Mouse (Mus musculus): Measurements from ENCODE around the gene Atp2a3.
A peak's percentile ranks its signal among the peaks of the same experiment; 100 is the strongest.

Gene Atp2a3

DNA sequence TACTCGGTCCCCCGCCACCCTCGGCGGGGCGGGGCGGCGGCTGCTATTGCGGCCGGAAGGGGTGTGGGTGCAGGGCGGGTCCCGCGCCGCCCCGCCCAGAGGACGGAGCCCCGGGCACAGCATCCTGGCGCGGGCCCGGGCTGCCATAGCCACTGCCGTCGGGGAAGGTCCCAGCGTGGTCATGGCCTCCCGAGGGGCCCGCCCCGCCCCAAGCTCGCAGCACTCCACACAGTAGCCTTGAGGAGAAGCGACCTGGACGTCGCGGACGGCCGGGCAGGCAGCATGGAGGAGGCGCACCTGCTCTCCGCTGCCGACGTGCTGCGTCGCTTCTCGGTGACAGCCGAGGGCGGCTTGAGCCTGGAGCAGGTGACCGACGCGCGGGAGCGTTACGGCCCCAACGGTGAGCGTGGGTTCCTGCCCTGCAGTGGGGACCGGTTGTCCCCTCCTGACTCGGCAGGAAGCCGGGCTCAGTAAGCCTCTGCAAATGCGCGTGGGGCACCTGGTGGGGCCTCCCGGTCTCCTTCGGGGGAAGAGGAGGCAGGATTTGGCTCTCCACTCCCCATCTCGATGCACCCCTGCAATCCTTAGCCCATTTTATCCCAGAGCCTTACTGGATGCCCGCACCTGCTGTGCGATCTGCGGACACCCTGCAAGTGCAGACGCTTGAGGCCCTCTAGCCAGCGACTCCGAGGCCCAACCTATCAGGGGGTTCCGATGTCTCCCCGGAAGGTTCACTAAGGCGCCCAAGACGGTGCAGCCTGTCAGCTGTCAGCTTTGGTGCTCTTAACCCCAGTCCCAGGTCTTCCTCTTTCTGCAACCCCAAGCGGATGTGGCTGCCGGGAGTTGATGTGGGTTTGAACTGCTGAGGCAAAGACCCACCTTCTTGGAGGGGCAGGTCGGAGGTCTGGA, at the start of gene Atp2a3:
Atp2a3 (plus strand) TSS at position 98 of the 909 bp plus-strand sequence.
- DNase-seq (ENCODE audit: extremely low spot score, low read depth, low spot score): no peak

GRCm38 (mm10) chr11:72917299-72917996, 43.5 kb upstream of the Atp2a3 start:
- no peak for DNase-seq (ENCODE audit: extremely low spot score, low read depth, low spot score)

GRCm38 (mm10) chr11:72923116-72923515, 37.9 kb upstream of the Atp2a3 start:
- no peak for DNase-seq (ENCODE audit: extremely low spot score, low read depth, low spot score)

DNA sequence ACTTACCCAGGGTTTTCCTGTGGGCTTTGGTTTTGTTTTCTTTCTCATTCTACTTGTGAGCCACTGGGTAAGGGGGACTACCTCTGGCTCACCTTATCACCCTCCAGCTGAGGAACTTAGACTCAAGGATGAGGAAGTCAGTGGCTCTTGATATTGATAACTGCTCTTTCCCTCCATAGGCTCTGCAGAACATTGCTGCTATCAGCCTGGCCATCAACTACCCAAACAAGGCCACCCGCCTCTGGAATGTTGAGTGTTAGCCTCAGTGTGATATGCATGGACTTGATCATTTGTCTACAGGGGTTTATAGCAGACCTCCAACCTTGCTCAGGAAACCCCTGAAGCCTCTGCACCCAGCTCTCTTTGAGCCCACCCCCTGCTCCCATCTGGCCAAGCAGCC, 36.5 kb upstream of the Atp2a3 start:
- no peak for DNase-seq (ENCODE audit: extremely low spot score, low read depth, low spot score)

- no peak for DNase-seq (ENCODE audit: extremely low spot score, low read depth, low spot score)
These were observed 35.9 kb upstream of the Atp2a3 start for GRCm38 (mm10) chr11:72925067-72925466.

DNA sequence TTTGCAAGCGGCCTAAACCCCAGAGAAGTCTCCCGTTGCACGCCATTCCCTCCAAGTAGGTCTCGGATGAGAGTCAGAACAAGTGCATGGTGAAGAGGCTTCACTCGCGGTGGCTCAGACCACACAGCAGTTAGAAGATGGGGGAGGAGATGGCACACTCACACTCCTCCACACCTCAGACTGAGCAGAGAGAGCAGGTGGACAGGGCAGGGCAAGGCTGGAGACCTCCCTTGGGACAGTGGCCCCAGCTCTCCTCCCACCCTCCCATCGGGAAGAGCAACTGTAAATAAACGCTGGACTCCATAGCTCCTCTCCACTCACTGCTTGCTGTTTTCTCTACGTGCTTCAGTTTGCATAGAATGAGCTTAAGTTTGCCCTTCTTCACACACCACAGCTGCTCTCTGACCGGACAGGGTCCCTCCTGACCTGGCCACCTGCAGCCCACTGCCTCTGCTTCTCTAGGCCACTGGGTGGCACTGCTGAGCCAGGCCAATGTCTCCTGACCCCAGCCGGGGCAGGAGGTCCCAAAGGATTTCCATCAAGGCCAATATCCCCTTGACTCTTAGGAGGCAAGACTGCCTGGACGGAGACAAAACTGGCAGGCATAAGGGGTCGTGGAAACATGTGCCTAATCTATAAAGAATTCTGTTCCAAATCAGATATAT, 34.6 kb upstream of the Atp2a3 start:
- peak; percentile 16 for DNase-seq (ENCODE audit: extremely low spot score, low read depth, low spot score)

DNA sequence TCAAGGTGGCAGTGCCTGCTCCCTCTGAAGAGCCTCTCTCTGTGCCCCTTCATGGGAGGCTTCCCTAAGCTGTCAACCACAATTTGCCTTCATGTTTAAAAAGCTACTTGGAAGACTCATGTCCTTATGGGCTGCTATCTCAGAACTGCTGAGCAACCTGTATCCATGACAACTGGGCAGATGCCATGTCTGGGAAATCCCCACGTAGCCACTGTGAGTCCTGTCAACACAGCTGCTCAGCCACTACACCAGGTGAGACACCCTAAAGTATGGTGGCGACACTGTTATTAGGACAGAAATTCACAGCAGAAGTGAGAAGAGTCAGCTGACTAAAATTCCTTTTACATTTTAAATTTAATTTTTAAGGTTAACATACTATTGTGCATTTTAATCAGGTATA, 32.5 kb upstream of the Atp2a3 start:
- no peak for DNase-seq (ENCODE audit: extremely low spot score, low read depth, low spot score)

GRCm38 (mm10) chr11:72940208-72941143, 20.5 kb upstream of the Atp2a3 start:
- DNase-seq (ENCODE audit: extremely low spot score, low read depth, low spot score): no peak

GRCm38 (mm10) chr11:72944996-72945793, 15.8 kb upstream of the Atp2a3 start:
- DNase-seq (ENCODE audit: extremely low spot score, low read depth, low spot score): no peak

DNA sequence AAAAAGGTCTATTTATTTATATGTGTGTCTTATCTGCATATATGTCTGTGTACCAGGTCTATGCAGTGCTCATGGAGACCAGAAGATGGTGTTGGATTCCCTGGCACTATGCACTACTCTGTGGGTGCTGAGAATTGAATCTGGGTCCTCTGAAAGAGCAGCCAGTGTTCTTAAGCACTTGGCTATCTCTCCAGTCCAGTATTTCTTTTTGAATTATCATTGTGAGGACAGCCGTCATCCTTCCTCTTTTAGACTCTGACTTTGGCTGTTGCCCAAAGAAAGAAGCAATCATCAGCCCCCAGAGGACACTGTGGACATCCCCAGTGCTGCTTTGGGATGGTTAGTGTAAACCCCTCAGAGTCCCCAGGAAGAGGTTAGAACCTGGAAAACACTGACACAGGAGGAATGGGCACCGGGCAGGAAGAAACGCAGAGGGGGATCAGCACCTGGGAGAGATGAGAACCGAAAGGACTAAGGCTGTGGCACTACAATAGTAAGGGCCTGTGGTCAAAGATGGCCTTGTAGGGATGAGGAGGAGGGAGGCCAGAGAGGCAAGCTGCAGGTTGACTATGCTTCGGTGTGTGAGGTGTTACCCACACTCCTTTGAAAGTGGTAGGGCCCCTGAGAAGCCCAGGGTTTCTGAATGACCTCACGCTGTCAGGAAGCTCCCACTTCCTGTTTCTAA, 15.0 kb upstream of the Atp2a3 start:
- no peak for DNase-seq (ENCODE audit: extremely low spot score, low read depth, low spot score)

DNA sequence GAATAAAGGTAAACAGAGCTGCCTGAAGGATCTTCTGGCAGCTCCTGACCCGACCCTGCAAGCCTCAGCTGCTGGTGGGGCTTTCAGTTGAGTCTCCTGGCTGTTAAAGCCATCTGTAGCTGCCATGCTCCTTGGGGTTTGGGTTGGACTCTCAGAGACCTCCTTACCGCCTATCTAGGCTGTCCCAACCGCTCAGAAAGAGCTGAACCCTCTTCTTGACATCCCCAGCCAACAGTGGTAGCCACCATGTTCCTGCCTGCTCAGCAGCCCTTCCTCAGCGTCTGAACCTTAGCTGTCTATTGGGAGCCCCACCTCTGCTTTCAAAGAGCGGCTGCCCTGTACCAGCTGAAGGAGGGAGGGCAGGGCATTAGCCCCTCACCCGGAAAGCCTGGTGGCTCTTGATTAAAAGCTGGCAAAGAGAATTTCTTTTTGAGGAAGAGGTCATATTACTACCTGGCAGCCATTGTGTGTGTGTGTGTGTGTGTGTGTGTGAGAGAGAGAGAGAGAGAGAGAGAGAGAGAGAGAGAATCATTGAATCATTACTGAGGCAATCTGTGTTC, 14.3 kb upstream of the Atp2a3 start:
- DNase-seq (ENCODE audit: extremely low spot score, low read depth, low spot score): no peak

- no peak for DNase-seq (ENCODE audit: extremely low spot score, low read depth, low spot score)
These were observed 13.1 kb upstream of the Atp2a3 start for GRCm38 (mm10) chr11:72947840-72948239.

DNA sequence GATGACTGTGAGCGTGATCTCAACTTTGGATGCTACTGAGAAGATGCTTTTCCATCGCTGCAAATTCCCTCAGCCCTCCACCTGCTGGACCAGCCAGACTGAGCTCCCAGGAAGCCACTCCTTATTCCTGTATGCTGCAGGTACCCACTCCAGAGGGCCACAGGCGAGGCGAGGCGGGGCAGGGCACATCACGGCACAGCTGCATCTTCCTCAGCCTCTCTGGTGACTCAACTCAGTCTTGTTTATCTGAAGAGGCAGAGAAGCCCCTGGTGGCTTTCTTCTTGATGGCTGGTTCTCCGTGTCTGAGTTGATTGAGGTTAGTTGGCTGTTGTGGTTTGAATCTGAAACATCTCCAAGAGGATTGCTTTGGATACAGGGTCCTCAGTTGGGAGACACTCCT, 12.7 kb upstream of the Atp2a3 start:
- no peak for DNase-seq (ENCODE audit: extremely low spot score, low read depth, low spot score)

DNA sequence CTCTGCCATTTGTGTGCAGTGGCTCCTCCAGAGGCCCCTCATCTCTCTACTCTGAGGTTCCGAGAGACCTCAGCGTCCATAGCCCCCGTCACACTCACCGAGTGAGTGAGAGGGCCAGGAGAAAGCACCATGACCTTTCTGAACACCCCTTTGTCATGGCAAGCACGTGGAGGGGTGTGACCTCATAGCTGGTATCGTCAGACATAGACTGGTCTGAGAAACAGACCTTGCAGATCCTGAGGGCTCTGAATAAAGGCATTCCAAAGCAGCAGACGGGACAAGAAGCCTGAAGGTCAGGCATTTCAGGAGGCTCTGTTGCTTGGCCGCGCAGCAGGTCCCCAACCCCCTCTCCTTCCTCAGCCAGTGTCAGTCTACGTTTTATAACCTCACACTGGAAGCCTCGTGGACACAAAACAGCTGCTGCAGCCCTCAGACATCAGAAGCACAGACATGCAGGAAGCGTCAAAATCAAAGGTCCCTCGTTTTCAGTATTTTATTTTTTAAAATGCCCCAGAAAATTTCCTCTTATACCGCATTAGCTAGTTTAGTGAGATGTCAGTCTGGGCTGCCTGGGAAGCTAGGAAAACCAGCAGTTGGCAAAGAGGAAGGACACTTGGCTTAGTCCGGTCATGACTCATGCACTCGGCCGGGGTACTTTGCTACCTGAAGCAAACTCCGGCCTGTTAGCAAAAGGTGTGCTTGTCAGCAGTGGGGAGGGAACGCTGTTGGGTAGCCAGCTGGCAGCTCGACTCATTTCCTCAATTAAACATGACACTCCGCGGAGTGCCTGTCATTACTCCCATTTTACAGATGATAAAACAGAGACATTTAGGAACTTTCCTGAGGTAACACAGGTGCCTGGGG, 9.6 kb upstream of the Atp2a3 start:
- DNase-seq (ENCODE audit: extremely low spot score, low read depth, low spot score): no peak

- no peak for DNase-seq (ENCODE audit: extremely low spot score, low read depth, low spot score)
These were observed 8.7 kb upstream of the Atp2a3 start for GRCm38 (mm10) chr11:72952226-72952625.

- DNase-seq (ENCODE audit: extremely low spot score, low read depth, low spot score): no peak
These were observed 8.3 kb upstream of the Atp2a3 start for GRCm38 (mm10) chr11:72952697-72953096.

DNA sequence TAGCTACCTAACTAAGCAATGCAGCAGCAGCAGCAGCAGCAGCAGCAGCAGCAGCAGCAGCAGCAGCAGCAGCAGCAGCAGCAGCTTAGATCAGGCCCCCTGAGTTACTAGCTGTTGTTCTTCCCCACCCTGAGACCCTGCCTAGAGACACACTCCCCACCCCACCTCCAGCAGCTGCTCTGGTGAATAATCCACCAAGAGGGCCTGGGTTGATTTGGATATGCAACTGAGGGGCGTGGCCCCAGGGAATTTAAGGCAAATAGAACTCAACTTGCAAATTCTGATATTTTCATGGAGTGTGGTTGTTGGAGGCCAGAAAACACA, 7.9 kb upstream of the Atp2a3 start:
- DNase-seq (ENCODE audit: extremely low spot score, low read depth, low spot score): no peak

All from hindlimb bud, embryonic 11.5 days (tissue).